Mouse (Mus musculus) gastrocnemius, postnatal 14 days (tissue): ENCODE results near the gene Dph6. TPM values are rescaled to one million over a fixed set of nuclear protein-coding genes. Genes with fewer than 3 reads are reported as not detected.
"Not testable (repeated sequence)": the region's sequence is repeated elsewhere in the genome, so short reads cannot be mapped to it uniquely, and the experiment has no call there.

Source experiments
- DNase-seq: peaks from one replicate; pipeline ENCODE4 v3.0.0; 2021; ENCODE audit warnings: mixed read lengths
- intact Hi-C: fragments of 180-260 bp; cut with DNase I; formaldehyde crosslinking; loops from one replicate; pipeline ENCODE4 v1.15.1; 2025; ENCODE audit warnings: low total_unique reads
- long read RNA-seq, 2 experiments: library from polyadenylated mRNA; stranded (forward); transcript quantifications; one replicate each; pipeline ENCODE4 v2.0.0; 2021
- total RNA-seq, 2 experiments: library from RNA; stranded (reverse); gene quantifications; 2 replicates each; pipeline ENCODE4 v1.2.3; 2021

Dph6 gene
- total RNA-seq, result 1 to 10 TPM; 4.3 to 4.7 TPM
- long read RNA-seq, experiment 1, partial matches to known transcripts, result 0 of 3 reads
- long read RNA-seq, experiment 1, other reads (novel, unspliced or antisense), result 3 of 3 reads
- long read RNA-seq, experiment 2, partial matches to known transcripts, result 0 of 10 reads
- long read RNA-seq, experiment 2, other reads (novel, unspliced or antisense), result 5 of 10 reads

DNA sequence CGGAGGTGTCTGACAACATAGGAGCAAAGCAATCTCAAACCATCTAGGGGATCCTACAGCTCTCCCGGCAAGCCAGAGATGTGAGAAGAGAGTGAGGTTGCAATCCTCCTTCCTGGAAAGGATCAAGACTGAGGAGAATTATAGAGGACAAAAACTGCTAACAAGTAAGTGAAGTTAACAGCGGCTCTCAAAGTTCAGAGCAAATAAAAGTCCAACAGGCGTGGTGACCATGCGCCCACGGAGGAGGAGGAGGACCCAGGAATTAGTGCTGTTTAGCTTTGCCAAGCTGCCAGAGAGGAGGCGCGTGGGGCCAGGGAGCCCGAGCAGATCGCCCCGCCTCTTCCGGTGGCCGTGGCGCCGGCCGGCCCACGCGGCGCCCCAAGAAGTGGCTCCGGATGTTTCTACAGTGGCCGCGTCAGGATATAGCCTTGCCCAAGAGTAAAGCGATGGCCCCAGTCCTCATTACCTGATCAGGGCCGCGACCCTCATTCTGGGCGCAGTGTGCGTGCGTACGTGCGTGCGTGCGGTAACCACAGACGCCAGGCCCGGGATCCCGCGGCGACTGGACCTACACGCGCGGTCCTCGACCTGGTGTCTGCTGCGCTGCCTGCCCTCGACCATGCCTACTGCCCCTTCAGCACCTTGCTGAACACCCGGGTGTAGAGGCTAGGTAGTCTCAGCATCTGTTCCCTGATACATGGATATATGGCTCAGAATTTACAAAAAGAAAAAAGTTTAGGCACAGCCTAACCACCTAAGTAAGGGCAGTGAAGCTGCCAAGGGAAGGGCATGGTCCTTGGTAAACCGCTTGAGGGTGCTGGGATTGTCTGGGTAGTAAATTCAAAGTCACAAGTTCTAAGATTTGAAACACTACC lies at the start of gene Dph6:
Gene Dph6, minus strand, starts transcription at position 600 of the 875 bp plus-strand sequence.
- DNase-seq, result peak; percentile 82
- intact Hi-C loops, result no loop called here

DNA sequence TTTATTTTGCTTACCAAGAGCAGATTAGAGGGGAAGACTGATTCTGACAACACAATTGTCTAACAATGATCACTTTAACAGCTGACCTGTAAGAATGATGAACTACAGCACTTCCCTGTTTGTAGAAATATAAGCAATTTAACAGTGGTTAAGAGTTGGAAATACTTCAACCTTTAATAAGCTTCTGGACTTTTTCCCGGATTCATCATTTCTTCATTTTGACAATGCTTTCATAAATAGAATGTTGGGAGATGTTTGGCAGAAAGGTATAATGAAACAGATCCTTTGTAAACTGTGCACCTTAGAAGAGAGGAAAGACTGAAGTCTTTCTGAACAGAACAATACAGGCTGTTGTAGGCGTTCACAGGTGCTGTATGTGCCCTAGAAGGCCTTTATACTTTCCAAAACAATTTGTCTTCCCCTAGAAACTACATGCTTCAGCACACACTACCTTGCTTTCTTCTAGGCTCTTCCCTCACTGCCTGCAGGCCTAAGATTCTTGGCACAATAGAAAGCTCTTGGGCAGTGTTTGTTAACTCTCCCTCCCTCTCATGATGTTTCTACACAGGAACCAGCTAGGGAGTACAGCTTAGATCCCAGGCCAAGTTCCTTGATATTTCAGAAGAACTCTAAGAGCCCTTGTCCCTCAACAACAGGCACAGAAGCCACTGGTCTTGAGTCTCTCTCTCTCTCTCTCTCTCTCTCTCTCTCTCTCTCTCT lies 46.4 kb upstream of the Dph6 start:
- DNase-seq, result no peak
- intact Hi-C loops, result no loop called here

DNA sequence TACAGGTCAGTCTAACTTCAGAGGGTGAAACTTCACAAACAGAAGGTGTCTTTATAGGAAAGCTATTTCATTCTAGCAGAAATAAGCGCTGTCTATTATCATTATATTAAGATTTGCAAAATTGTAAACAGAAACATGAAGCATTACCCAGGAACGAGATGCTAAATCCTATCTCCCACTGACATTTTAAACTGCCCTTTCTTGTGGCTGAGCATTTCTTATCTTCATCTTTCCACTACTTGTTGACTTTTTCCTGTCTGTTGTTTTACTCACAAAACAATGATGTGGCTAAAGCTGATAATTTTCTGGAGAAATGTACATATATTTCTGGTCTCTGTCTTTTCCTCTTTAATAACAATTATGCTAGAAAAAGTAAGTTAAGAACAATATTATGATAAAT lies 36.8 kb upstream of the Dph6 start:
- intact Hi-C loops, result no loop called here
- no peak for DNase-seq

DNA sequence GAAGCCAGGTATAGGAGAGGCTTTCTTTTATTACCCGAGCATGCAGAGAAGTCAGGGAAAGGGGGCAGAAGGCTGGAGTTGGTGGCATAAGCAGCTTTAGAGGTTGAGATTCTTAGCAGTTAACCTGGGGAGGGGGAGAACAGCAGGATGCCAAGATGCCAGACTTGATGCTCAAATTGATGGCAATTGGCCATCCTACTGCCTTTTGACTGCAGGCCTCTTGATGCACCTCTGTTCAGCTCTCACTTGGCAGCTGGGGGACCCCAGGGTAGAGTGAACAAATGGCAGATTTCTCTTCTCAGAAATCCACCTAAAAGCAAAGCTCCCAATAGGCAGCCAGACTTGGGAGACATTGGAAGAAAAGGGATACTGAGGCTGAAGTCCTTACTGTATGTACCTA lies 32.7 kb upstream of the Dph6 start:
- intact Hi-C loops, result no loop called here
- no peak for DNase-seq

DNA sequence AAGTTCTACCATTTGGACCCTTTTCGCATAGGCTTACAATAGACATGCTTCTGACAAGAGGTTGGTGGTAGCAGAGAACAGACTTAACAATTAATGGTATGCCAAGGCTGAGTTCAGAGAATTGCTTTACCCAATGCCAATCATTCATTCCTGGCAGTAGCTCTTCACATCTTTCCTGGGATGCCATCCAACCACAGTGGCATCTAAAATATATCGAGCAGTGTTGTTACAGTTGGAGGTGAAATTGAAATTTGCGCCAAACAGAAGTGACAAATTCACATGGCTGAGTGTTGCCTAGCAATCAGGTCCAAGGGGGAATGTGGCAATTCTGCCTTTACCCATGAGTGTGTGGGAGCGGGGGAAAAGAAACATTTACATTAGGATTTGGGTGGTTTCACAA lies 32.3 kb upstream of the Dph6 start:
- intact Hi-C loops, result no loop called here
- DNase-seq, result no peak

DNA sequence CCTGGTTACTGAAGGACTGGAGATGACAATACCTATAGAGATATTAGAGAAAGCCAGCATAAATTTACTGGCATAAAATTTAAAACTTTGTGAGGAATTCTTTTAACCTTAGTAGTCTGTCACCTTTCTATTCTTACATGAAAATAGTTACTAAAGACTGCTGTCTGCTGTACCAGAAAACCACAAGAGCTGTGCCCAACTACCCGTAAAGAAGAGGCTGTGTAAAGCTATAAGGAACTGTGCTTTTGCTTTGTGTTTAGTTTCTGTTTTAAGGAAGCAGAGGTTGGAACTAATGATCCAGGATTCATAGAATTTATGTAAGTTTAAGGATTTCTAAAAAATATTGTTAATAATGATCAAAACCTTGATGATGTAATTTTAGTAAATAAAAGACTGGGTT lies 19.1 kb upstream of the Dph6 start:
- intact Hi-C loops, result no loop called here
- no peak for DNase-seq

DNA sequence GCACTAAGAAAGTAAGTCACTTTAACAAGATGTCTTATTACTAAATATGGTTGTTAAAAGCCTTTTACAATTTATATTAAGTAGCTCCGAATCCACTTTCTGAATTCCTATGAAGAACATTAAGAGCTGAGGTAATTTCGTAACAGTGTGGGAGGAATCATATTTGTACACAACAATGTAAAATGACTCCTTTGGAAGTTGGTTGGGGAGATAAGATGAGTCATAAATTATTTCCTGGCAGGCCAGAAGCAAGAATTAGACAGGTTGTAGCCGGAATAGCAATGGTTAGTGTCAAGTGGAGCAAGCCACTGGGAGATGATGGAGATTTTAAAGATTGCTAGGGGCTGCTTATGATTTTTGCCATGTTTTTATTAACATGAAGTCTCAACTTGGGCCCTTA lies 16.2 kb upstream of the Dph6 start:
- DNase-seq, result no peak
- intact Hi-C loops, result no loop called here

DNA sequence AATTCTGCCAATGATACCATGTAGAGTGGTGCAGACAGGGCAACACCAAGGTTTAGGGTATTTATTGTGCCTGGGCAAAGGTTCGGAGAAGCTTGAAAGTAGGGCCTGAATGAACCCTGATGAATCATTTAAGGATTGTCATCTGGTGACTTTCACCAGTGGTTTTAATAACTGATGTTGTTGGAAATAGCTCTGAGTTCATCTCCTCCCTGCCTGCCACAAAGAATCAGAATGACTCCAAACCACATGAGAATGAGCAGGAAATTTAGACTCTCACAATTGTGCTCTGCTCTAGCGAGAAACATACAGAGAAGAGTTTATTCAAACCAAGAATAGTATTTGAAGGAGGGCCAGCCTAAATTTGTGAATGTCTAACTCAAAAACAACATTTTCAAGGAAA lies 4.2 kb upstream of the Dph6 start:
- intact Hi-C loops, result no loop called here
- DNase-seq, result no peak

DNA sequence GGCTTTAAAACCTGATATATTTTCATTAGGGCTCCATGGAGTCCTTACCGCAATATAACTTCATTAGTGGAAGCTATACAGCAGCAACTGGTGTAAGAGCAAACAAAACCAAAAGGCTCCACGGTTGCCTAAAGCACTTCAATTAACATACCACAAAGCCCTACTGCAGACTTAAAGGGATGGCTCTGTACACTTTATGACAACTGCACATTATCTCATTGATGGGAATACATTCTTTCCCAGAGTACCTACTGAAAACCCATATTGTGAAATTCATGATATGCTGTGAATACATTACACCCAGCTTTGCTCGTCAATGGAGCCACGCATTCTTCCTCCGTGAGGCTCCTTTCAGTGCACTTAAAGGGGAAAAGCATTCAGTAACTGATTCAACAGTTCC lies 8.5 kb downstream of the Dph6 start:
- DNase-seq, result no peak
- intact Hi-C loops, result no loop called here

DNA sequence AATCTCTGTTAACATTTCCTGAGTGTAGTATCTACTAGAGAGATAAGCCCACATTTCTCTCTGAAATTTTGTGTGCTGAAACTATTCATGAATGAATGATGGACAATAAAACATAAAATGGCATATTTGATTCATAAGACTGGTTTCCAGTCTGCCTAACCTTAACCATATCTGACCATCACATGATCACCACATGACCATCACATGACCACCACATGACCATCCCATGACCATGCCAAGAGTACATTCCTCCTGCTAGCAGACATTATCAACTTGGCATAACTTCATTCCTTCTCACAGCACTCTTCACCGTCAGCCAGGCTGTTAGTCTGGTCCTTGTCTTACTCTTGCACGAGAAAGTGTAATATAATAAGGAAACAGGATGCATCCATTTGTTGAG lies 10.9 kb downstream of the Dph6 start:
- intact Hi-C loops, result no loop called here
- no peak for DNase-seq

DNA sequence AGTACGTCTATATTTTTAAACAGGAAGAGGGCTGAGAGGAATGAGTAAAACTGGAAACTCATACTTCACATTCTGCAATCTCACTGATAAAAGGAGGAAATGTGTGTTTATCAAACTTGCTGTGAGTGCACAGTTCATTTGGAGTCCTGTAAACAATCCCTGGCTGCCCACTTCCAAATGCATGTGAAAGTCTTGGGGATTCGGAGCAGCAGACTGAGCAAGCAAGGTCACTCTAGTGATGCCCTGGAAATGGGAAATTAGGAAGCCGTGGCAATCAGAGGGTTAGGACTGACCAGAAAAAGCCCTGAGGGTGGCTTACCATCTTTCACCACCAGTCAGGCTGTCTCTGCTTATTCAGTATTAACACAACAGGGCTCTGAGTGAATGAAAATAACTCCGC lies 30.1 kb downstream of the Dph6 start:
- intact Hi-C loops, result no loop called here
- no peak for DNase-seq

DNA sequence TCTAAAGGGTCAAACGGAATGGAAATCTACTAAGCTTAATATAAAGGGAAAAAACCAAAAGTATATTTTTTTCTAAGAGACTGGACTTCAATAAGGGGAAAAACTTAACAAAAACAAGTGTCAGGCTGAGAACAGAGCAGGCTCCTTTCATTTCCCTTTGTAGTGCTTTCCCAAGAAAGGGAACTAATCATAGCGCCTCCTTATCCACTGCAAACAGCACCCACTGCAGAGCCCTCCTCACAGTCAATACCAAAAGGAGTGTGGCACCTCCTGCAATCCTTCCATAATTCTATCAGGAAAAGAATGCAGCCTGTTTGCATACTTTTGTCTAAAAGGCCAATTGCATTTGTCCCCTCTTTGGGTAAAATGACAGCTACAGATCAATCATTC lies 32.2 kb downstream of the Dph6 start:
- intact Hi-C loops, result no loop called here
- DNase-seq, result no peak

DNA sequence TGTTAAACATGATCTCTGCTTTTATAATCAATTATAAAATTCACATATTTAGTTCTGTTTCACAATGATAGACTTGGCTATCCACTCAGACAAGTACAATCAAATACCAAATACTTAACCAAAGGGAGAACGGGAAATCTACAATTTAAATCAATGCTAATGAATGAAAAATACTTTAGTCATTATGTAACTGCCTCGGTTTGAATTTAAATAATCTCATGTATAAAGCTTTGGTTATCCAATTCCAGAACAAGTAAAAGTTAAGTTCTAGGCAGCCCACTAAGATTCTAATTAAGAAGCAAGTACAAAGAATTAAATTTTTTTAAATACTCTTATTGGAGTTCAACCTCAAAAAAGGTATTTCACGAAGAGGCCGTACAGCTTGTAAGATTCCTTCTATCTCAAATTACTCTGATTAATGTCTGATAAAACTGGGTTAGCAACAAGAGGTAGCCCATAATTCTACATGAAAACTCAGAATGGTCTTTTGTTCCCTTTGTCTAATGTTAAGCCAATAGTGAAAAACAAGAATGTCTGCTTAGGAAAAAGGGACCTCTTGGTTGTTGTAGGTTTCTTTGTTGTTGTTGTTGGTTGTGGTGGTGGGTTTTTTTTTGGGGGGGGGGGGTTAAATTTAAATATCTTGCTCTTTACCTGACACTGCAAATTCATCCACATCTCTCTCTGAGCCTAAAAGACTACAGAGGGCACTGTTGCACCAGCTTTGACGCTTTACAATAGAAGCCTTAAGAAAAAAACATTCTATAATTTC lies 32.8 kb downstream of the Dph6 start:
- DNase-seq, result no peak
- intact Hi-C loops, result no loop called here

DNA sequence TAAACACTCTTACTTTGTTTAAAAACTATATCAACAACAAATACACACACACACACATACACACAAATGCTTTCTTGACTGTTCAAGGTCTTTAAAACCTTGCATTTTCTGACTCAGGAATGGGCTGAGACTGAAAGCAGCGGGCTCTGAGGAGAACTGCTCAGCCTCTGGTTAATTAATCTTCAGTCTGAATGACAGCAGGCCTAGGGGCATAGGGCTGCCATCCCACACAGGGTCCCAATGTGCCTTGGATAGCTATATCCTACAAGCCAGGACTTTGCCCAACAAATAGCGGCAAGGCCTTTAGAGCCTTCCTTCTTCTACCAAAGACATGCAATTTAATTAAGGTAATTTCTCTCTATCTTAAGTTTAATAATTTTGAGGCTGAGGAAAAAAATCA lies 43.2 kb downstream of the Dph6 start:
- intact Hi-C loops, result no loop called here
- DNase-seq, result no peak

DNA sequence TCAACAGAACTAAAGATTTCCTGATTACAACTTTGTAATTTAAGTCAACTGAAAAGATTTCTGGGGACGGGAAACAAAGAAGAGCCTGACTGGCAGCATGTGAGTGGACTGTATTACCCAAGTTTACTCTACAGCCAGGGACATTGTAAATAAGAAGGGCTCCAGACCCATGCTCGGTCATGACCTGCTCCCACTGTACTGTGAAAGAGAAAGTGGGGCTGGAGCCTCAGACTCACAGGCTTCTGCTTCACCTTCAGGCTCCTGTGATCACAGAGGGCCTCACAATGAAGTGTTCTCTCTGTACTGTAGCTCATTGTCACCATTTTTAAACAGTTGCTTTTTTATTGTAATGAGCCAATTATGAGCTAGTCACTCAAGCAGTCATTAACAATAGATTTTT lies 44.7 kb downstream of the Dph6 start:
- no peak for DNase-seq
- intact Hi-C loops, result no loop called here

DNA sequence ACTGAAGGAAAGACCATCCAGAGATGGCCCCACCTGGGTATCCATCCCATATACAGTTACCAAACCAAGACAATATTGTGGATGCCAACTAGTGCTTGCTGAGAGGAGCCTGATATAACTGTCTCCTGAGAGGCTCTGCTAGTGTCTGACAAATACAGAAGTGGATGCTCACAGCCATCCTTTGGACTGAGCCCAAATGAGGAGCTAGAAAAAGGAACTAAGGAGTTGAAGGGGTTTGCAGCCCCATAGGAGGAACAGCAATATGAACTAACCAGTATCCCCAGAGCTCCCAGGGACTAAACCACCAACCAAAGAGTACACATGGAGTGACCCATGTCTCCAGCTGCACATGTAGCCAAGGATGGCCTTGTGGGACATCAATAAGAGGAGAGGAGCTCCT lies 49.6 kb downstream of the Dph6 start:
- DNase-seq, intact Hi-C loops: not testable (repeated sequence)

DNA sequence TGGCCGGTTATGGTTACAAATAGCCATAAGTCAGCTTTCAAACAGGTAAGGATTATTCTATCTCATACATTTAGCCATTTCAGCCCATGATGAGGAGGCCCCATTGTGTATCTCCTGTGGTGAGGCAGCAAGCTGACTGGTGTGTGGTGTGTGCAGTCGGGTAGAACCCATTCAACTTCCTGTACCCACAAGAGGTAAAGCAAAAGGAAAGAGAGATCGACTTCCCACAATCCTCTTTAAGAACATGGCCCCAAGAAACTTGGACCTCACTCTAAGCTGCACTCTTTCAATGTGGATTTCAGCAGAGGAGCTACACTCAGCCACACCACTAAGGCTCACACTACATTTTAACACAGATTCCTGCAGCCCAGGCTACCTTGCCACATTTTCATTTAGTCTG lies 53.6 kb downstream of the Dph6 start:
- intact Hi-C loops, result no loop called here

DNA sequence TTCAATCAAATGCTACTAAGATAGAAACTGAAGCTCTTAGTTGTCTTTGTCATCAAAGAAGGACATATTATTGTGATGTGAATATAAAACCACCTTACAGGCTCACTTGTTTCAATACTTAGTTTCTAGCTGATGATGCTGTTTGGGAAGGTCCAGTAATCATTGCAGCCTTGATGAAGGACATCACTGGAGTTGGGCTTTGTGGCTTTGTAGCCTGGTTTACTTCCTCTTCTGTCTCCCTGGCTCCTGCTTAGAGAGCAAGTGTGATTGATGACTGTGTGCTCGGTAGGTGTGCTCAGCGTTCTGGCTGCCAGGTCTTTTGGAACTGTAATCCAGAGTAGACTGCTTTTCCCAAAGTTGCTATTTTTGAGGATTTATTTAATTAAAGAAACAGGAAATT lies 55.0 kb downstream of the Dph6 start:
- no peak for DNase-seq
- intact Hi-C loops, result no loop called here

More for the DNA sequence above, 53.6 kb downstream of the Dph6 start:
- no peak for DNase-seq

DNA sequence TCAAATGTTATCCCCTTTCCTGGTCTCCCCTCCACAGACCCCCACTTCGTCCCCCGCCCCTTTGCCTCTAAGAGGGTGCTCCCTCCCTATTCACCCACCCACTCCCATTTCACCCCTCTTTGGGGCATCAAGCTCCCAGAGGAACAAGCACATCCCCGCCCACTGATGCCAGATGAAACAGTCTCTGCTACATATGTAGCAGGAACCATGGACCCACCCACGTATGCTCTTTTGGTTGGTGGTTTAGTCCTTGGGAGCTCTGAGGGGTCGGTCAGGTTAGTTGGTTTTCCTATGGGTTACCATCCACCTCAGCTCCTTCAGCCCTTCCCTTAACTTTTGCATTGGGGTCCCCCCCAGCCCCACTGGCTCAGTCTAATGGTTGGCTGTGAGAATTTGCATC lies 61.4 kb downstream of the Dph6 start:
- DNase-seq, result no peak
- intact Hi-C loops, result no loop called here

DNA sequence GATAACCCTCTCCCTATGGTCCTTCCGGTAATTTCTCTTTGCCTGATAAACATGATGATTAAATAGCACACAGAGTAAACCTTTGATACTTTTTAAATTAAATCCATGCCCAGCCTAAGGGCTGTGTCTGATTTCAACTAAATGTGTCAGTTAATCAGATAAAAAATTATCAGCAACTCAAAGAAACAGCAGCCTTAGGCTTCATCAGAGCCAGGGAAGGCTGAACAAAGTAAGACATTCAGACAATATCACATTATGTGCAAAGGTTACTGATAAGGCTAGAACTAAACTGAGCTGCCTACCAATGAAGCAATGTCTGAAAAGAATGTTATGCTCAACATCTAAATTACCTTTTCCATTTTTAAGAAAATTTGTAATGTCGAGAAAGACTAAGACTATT lies 74.0 kb downstream of the Dph6 start:
- intact Hi-C loops, result no loop called here
- no peak for DNase-seq
